ENCODE assay signal across 21 mouse cellular contexts in the genomic region with DNA sequence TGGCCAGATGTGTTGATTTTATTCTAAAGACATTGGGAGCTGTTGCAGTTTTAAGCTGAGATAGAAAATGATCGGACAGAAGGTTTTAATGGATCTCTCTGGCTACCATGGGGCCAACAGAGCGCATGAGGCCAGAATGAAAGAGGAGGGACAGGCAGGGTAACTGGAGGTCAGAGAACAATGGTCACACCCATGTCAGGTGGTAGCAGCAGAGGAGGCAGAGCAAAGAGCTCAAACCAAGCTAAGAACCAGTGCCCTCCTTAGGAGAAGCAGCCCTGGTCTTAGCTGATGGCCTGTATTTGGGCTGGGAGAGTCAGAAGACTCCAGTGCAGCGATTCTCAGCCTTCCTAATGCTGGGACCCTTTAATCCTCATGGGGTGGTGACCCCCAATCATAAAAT. TPM values are rescaled to one million over a fixed set of nuclear protein-coding genes. Genes with fewer than 3 reads are reported as not detected.
DNase-seq lines count a peak whose midpoint lies in the region; ATAC-seq and TF ChIP-seq lines count a peak whose summit lies in the region.
"Had no signal": no experiment of that assay in that cellular context is flagged by ENCODE, and none has a peak within 500 bp of the region (broad histone marks: within the 10 kb centered on the region; RNA-seq: fewer than 3 reads in every experiment).

No protein-coding gene starts in this region.

- DNase-seq in hindbrain, embryonic 10.5 days (ENCODE audit: low spot score), result no peak
- DNase-seq in frontal cortex, adult 2 months (ENCODE audit: extremely low spot score in 1 of 2, low spot score in 1 of 2), result no peak
- DNase-seq in thymus, postnatal 36 days, result no peak
- DNase-seq: B cell, adult 2 months; cerebellum, adult 2 months; cerebellum, postnatal 14 days; forebrain, postnatal 0 days; gastrocnemius, adult 2 months; gastrocnemius, postnatal 25 days had no signal

- H3K27me3 ChIP-seq in hindbrain, embryonic 10.5 days (ENCODE audit: insufficient read depth, poor library complexity, severe bottlenecking), result no peaks in the 10 kb centered on the region
- 0 out of 2 replicates have a peak, but pooled peaks cover 2% of the 10 kb centered on the region for H3K27me3 ChIP-seq in hindbrain, embryonic 12.5 days
- no peaks in the 10 kb centered on the region for H3K27me3 ChIP-seq in intestine, postnatal 0 days (replicated peaks; ENCODE audit: control insufficient read depth, insufficient read depth, low read length)
- H3K27me3 ChIP-seq in stomach, embryonic 15.5 days (replicated peaks), result no peaks in the 10 kb centered on the region
- no peaks in the 10 kb centered on the region for H3K27me3 ChIP-seq in forebrain, embryonic 15.5 days
- H3K27me3 ChIP-seq: embryonic facial prominence, embryonic 12.5 days; forebrain, embryonic 12.5 days; heart, embryonic 12.5 days had no signal

- no peaks in the 10 kb centered on the region for H3K9me3 ChIP-seq in hindbrain, embryonic 10.5 days
- no peaks in the 10 kb centered on the region for H3K9me3 ChIP-seq in hindbrain, embryonic 12.5 days (replicated peaks)
- H3K9me3 ChIP-seq in intestine, postnatal 0 days (ENCODE audit: control insufficient read depth), result no peaks in the 10 kb centered on the region
- H3K9me3 ChIP-seq in stomach, embryonic 15.5 days, result no peaks in the 10 kb centered on the region
- no peaks in the 10 kb centered on the region for H3K9me3 ChIP-seq in forebrain, embryonic 15.5 days
- H3K9me3 ChIP-seq: embryonic facial prominence, embryonic 12.5 days; forebrain, embryonic 12.5 days; heart, embryonic 12.5 days had no signal

- H3K27ac ChIP-seq in hindbrain, embryonic 10.5 days, result 0 out of 2 replicates have a peak overlapping the region, but pooled peaks have one; percentile 16
- no peak overlapping the region for H3K27ac ChIP-seq in hindbrain, embryonic 12.5 days
- H3K27ac ChIP-seq in intestine, postnatal 0 days (ENCODE audit: low read depth, low read length), result peak overlapping the region; percentile 73
- peak overlapping the region; percentile 71; the same call in 1 of the 2 replicates for H3K27ac ChIP-seq in stomach, embryonic 15.5 days
- H3K27ac ChIP-seq in forebrain, embryonic 15.5 days (replicated peaks), result no peak overlapping the region
- H3K27ac ChIP-seq: embryonic facial prominence, embryonic 12.5 days; forebrain, embryonic 12.5 days; gastrocnemius, adult 2 months had no signal

- H3K4me1 ChIP-seq in hindbrain, embryonic 10.5 days (replicated peaks), result peaks cover 34% of the 10 kb centered on the region
- H3K4me1 ChIP-seq in hindbrain, embryonic 12.5 days, result peaks cover 29% of the 10 kb centered on the region
- H3K4me1 ChIP-seq in intestine, postnatal 0 days (replicated peaks; ENCODE audit: control insufficient read depth, insufficient read depth, low read length), result peaks cover 2% of the 10 kb centered on the region
- peaks cover 5% of the 10 kb centered on the region; the same call in 1 of the 2 replicates for H3K4me1 ChIP-seq in stomach, embryonic 15.5 days
- no peaks in the 10 kb centered on the region for H3K4me1 ChIP-seq in forebrain, embryonic 15.5 days
- H3K4me1 ChIP-seq: embryonic facial prominence, embryonic 12.5 days; heart, embryonic 12.5 days had no signal

- no peak overlapping the region for H3K4me3 ChIP-seq in hindbrain, embryonic 10.5 days
- no peak overlapping the region for H3K4me3 ChIP-seq in hindbrain, embryonic 12.5 days
- no peak overlapping the region for H3K4me3 ChIP-seq in intestine, postnatal 0 days (ENCODE audit: low read depth, low read length)
- H3K4me3 ChIP-seq in stomach, embryonic 15.5 days (replicated peaks), result no peak overlapping the region
- H3K4me3 ChIP-seq in forebrain, embryonic 15.5 days, result no peak overlapping the region
- H3K4me3 ChIP-seq: embryonic facial prominence, embryonic 12.5 days; forebrain, embryonic 12.5 days; gastrocnemius, adult 2 months; heart, embryonic 12.5 days had no signal

- no peak for TF ChIP-seq CTCF in intestine, postnatal 0 days (IDR thresholded peaks at IDR 0.05; ENCODE audit: low read depth)

- WGBS in hindbrain, embryonic 10.5 days, result 84% methylated on average over 3 of the region's 3 CpGs
- 85% methylated on average over 3 of the region's 3 CpGs for WGBS in hindbrain, embryonic 12.5 days
- 42% methylated on average over 3 of the region's 3 CpGs for WGBS in intestine, postnatal 0 days
- 69% methylated on average over 3 of the region's 3 CpGs for WGBS in stomach, embryonic 15.5 days
- WGBS in forebrain, embryonic 15.5 days, result 83% methylated on average over 3 of the region's 3 CpGs

- no peak overlapping the region for H3K4me2 ChIP-seq in hindbrain, embryonic 12.5 days (replicated peaks)
- no peak overlapping the region for H3K4me2 ChIP-seq in intestine, postnatal 0 days (replicated peaks; ENCODE audit: low read depth)
- no peak overlapping the region for H3K4me2 ChIP-seq in stomach, embryonic 15.5 days
- H3K4me2 ChIP-seq in forebrain, embryonic 15.5 days (replicated peaks), result no peak overlapping the region
- H3K4me2 ChIP-seq: embryonic facial prominence, embryonic 12.5 days; forebrain, embryonic 12.5 days; heart, embryonic 12.5 days had no signal

- ATAC-seq in hindbrain, embryonic 12.5 days (ENCODE audit: low FRiP score), result no peak
- ATAC-seq in intestine, postnatal 0 days, result no peak
- no peak for ATAC-seq in stomach, embryonic 15.5 days (ENCODE audit: insufficient read depth, low FRiP score, low read depth)
- ATAC-seq in forebrain, embryonic 15.5 days (replicated peaks), result no peak
- ATAC-seq: CD4-positive, CD25-positive, alpha-beta regulatory T cell, adult 4 months; forebrain, postnatal 0 days; hindbrain, embryonic 16.5 days; Patski had no signal

- H3K9ac ChIP-seq in hindbrain, embryonic 12.5 days, result no peak overlapping the region
- H3K9ac ChIP-seq in intestine, postnatal 0 days (ENCODE audit: low read depth, low read length), result no peak overlapping the region
- no peak overlapping the region for H3K9ac ChIP-seq in stomach, embryonic 15.5 days
- no peak overlapping the region for H3K9ac ChIP-seq in forebrain, embryonic 15.5 days (replicated peaks)
- H3K9ac ChIP-seq: embryonic facial prominence, embryonic 12.5 days; forebrain, embryonic 12.5 days; forebrain, postnatal 0 days; heart, embryonic 12.5 days had no signal

- H3K36me3 ChIP-seq in hindbrain, embryonic 10.5 days, result no peaks in the 10 kb centered on the region
- H3K36me3 ChIP-seq in hindbrain, embryonic 12.5 days, result no peaks in the 10 kb centered on the region
- H3K36me3 ChIP-seq in intestine, postnatal 0 days (ENCODE audit: control insufficient read depth, insufficient read depth), result 0 out of 2 replicates have a peak, but pooled peaks cover 3% of the 10 kb centered on the region
- no peaks in the 10 kb centered on the region for H3K36me3 ChIP-seq in stomach, embryonic 15.5 days
- H3K36me3 ChIP-seq in forebrain, embryonic 15.5 days, result no peaks in the 10 kb centered on the region
- H3K36me3 ChIP-seq: embryonic facial prominence, embryonic 12.5 days; forebrain, embryonic 12.5 days; heart, embryonic 12.5 days had no signal

RNA-seq across cellular contexts. Expression of a gene that starts 34.7 kb away (rescaled TPM):
- polyA plus RNA-seq in hindbrain, embryonic 10.5 days (2016; fragmentation: Nextera tagmentation; extraction: Ambion mirVana), result 0.70 and 1.1 TPM in 2 replicates
- 1.1 and 1.4 TPM in 2 replicates for polyA plus RNA-seq in hindbrain, embryonic 12.5 days (2016; fragmentation: Nextera tagmentation; extraction: Ambion mirVana)
- polyA plus RNA-seq in intestine, postnatal 0 days (2015; fragmentation: Nextera tagmentation; extraction: Ambion mirVana), result 11.0 and 12.2 TPM in 2 replicates
- polyA plus RNA-seq in stomach, embryonic 15.5 days (2015; fragmentation: Nextera tagmentation; extraction: Ambion mirVana), result 9.2 and 9.4 TPM in 2 replicates
- polyA plus RNA-seq in frontal cortex, adult 2 months (2012; rRNA removed), result 3.3 and 3.4 TPM in 2 replicates
- polyA plus RNA-seq in forebrain, embryonic 15.5 days (2015; fragmentation: Nextera tagmentation; extraction: Ambion mirVana), result 0.98 and 1.1 TPM in 2 replicates

RNA-seq across cellular contexts. Expression of a gene that starts 40.4 kb away (rescaled TPM):
- polyA plus RNA-seq in hindbrain, embryonic 10.5 days (2016; fragmentation: Nextera tagmentation; extraction: Ambion mirVana), result not detected in 2 replicates
- not detected in 2 replicates for polyA plus RNA-seq in hindbrain, embryonic 12.5 days (2016; fragmentation: Nextera tagmentation; extraction: Ambion mirVana)
- polyA plus RNA-seq in intestine, postnatal 0 days (2015; fragmentation: Nextera tagmentation; extraction: Ambion mirVana), result 65.2 and 70.7 TPM in 2 replicates
- 22.7 and 26.1 TPM in 2 replicates for polyA plus RNA-seq in stomach, embryonic 15.5 days (2015; fragmentation: Nextera tagmentation; extraction: Ambion mirVana)
- not detected in 2 replicates for polyA plus RNA-seq in frontal cortex, adult 2 months (2012; rRNA removed)
- polyA plus RNA-seq in forebrain, embryonic 15.5 days (2015; fragmentation: Nextera tagmentation; extraction: Ambion mirVana), result not detected in 2 replicates
- polyA plus RNA-seq: CD4-positive, CD25-positive, alpha-beta regulatory T cell, adult 4 months; cerebellum, adult 2 months; cortical plate, adult 2 months; embryonic facial prominence, embryonic 12.5 days; forebrain, embryonic 12.5 days; forebrain, postnatal 0 days; heart, embryonic 12.5 days; hindbrain, embryonic 11.5 days; hindbrain, embryonic 16.5 days; Patski had no signal

Comparison
In these comparisons a context has a peak if more than half of its experiments do, and no peak if none do; other contexts are left out.
1. H3K27ac ChIP-seq: peak in hindbrain, embryonic 10.5 days (single experiment), intestine, postnatal 0 days (single experiment) and stomach, embryonic 15.5 days (single experiment); none in hindbrain, embryonic 12.5 days (single experiment) and forebrain, embryonic 15.5 days (single experiment).
2. RNA of a gene that starts 40.4 kb away (polyA plus RNA-seq): 65.2 to 70.7 TPM in intestine, postnatal 0 days and 22.7 to 26.1 TPM in stomach, embryonic 15.5 days; not detected in frontal cortex, adult 2 months, not detected in hindbrain, embryonic 10.5 days, not detected in hindbrain, embryonic 12.5 days and not detected in forebrain, embryonic 15.5 days; every median in the first group is over 10 times any median in the second.